Mouse (Mus musculus) 416B (cell line): Measurements from ENCODE around the gene Jak3.

Experiments
- DNase-seq: peaks from one replicate; pipeline ENCODE4 v3.0.0; 2011; ENCODE audit warnings: low read depth

The Jak3 gene

GRCm38 (mm10) chr8:71676020-71676741 lies at the start of gene Jak3:
TSS of gene Jak3 (plus strand) at chr8:71676296.
- DNase-seq, result peak; percentile 83

- DNase-seq, result no peak
Observed at GRCm38 (mm10) chr8:71626753-71627152, 49.3 kb upstream of the Jak3 start.

DNA sequence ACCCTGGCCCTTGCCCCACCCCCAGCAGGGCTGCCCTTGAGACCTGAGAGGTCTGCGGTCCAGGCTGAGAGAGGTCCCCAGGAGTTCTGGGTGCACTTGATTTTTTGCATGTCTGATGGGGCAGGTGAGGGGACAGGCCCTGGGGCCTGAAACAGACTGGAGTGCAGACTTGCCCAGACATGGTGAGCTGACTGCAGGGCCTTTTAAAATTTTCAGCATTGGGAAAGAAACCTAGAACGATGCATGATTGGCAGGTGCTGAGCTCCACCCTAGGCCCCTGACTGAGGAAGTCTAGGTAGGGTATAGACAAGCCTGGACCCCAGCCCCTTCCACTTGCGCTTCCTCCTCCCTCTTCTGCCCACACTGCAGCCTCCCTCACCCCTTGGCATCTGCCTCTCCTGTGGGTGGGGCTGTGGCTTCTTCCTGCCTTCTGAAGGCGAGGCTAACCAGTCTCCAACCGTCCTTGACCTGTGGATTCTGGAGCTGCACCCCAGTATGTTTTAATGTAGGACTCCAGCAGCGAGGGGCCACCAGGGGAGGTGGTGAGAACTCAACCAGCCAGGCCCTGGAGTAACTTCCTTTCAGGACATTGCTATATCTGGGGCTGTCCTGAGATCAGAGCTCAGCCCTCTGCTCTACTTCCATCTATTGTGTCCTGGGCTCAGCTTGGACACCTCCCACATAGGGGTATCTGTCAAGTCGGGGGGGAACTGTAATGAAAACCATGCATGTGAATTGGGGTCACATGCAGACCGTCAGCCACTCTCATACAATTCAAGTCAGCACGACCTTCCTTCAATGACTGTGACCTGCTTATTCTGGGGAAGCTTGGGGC lies 48.6 kb upstream of the Jak3 start:
- DNase-seq, result peak; percentile 68

DNA sequence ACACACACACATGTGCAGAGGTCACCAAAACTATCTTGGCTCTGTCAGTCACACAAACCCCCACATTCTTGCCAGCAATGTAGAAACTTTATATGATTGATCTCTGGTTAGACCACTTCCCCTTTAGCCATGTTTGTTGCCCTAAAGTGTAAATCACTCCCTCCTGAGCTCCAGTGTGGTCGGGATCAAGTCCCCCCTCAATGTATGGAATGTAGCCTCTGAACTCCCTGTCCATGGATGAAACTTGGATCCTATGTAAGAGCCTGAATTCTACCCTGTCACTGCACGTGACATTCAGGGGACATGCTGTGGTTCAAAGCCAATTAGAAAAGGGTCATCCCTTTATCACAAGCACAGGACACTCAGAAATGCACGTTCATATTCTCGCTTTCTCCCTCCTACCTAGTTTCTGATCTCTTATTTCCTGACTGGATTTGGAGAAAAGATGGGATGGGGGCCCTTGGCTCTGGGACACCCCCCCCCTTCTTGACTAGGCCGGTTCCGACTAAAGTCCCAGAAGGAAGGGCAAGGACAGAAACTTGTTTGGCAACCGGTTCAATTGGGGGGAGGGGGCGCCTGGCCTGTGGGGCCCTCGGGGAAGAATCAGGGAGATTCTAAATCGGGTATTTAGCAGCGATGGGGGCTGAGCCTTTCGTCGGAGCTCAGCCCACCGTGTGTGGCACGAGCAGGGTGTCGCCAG lies 47.5 kb upstream of the Jak3 start:
- peak; percentile 73 for DNase-seq

GRCm38 (mm10) chr8:71629096-71629697 lies 46.9 kb upstream of the Jak3 start:
- DNase-seq, result peak; percentile 96

- DNase-seq, result peak; percentile 94
Observed at GRCm38 (mm10) chr8:71629781-71630212, 46.3 kb upstream of the Jak3 start.

DNA sequence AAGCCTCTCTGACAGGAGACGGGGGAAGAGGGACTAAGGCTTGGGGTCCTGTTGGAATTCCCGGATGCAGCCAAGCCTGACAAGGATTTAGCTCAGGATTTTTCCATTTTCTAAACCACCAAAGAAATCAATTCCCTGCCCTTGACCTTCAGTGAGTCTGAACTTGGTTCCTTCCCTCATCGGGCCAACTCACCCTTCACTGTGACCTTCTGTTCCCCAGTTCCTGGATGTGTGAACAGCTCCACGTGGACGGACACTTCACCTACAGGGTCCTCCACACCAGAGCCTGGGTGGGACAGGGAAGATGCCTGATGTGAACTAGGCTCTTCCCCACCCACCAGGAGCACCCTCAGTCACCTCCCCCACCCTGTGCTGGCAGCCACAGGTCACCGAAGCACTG lies 45.3 kb upstream of the Jak3 start:
- no peak for DNase-seq

DNA sequence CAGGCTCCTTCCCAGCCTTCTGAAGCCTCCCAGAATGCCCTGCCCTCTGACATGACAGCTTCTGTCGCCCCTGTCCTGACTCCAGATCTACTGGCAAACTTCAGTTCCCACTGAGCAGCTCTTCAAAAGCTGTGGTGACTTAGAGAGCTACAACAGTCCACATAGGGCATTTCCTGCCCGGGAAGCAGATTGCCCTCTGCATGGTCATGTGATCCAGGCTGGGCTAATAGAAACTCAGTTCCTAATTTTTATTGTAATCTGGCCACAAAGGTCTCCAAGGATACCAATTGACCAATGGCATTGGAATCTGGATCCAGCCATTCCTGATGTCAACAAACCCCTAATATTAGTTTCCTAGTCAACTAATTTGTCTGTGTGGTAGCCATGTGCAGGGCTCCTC lies 44.2 kb upstream of the Jak3 start:
- peak; percentile 86 for DNase-seq

GRCm38 (mm10) chr8:71633164-71633563 lies 42.9 kb upstream of the Jak3 start:
- peak; percentile 82 for DNase-seq

DNA sequence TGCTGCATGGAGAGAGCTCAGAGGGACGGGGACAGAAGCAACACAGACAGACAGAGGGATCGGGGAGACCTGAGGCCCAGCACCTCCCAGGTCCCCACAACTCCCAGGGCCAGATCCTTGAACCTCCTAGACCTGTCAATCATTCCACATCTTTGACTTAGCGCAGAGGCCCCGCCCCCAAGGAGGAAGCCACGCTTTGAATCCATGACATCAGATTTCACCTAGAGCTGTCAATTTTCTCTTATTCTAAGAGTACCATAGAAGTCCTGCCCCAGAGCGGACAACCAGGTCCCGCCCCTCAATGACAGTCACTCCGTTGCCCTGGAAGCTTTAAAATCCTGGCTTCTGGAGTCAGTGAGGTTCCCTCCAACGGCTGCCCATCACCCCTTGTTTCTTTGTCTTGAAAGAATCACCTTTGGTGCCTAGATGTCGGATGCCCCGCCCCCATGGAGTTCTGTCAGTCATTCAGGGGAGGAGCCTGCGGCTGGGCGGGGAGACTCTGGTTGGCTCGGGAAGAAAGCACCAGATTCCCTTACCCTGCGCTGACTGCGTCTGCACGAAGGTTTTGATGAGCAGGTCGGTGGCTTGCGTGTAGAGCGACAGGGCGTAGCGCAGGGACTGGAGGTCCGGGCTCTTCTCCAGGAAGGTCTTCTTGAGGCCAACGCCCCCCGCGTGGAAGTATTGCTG lies 42.0 kb upstream of the Jak3 start:
- peak; percentile 89 for DNase-seq

GRCm38 (mm10) chr8:71637149-71638095 lies 38.7 kb upstream of the Jak3 start:
- DNase-seq, result peak; percentile 14

GRCm38 (mm10) chr8:71638321-71638720 lies 37.8 kb upstream of the Jak3 start:
- DNase-seq, result no peak

DNA sequence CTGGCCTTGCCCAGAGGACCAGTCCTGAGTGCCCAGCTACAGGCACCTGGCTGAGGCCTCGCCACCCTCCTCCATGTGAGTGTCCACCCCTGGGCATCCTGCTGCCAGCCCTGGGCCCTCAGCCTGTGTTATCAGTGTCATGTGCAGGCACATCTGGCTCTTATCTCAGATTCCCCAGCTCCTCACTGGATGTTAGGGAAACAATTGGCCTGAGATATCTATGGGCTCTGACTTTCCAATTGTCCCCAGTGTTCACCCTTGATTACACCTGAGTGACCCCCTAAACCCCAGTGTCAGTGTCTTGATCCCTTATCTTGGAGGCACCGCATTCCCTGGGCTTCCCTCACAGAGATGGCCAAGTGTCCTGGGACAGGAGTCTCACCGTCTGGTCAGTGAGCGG lies 36.8 kb upstream of the Jak3 start:
- no peak for DNase-seq

DNA sequence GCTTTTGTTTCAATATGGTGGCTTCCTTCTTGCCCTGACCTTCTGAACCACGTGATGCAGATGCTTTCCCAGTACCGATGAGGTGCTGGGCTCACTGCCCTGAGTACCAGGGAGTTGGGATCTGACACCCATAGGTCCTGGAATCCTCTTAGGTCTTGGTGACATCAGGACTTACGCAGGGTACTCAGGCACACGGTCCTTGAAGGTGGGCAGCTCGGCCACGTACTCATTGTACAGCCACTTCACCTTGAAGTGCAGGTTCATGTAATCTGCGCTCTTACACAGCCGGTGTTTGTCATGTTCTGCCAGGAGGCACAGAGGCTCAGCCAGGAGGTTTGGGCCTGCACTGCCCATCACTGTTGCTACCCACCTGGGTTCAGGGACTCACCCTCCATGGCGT lies 30.6 kb upstream of the Jak3 start:
- DNase-seq, result no peak

DNA sequence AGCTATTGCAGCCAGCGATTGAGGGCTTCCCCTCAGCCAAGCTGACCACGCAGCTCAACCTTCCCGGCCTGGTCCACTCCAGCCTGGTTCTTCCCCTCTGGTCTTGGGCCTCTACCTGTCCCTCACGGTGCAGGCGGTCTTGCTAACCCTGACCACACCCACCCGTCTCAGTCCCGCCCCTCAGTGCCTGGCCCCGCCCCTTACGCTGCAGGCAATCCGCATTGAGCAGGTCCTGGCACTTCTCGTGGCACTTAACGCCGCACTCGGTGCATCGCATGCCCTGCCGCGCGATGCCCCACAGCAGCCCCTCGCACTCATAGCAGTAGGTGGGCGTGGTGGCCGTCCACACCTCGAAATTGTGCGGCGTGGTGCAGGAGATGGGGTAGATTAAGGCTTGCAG lies 21.5 kb upstream of the Jak3 start:
- no peak for DNase-seq

DNA sequence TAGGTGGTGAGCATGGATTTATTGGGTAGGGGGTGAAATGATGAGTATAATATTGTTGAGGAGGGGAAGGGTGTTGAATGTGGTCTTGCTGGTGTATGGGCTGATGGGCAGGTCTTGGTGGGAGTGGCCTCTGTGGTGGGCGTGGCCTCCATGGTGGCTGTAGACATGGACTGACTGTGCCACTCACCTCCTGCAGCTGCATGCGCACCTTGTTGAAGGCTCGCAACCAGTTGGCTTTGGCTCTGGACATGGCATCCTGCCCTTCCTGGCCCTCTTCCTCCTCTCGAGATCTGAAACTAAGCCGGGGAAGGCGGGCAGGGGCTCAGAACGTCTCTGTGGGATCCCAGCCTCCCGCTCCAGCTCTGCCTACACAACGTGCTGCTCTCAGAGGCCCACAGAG lies 18.3 kb upstream of the Jak3 start:
- DNase-seq, result no peak

DNA sequence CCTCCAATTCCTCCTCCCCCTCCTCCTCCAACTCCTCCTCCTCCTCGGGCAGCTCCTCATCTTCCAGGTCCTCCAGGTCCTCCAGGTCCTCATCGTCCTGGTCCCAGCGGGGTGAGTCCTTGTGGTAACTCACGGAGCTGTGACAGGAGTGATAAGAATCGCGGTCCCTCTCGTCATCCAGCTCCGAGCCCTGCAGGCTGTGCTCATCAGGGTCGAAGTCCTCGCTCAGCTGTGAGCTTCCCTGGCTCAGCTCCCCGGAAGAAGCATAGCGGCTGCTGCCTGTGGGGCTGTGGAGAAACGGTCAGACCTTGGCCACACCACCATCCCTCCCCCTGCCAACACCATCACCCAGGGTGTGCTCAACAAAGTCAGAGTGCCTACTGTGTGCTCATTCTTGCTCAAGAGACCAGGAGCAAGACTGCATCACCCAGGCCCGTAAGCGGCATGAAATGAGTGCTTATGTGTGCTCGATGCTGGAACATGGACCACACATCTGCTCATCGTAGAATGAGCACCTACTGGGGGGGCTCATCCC lies 17.5 kb upstream of the Jak3 start:
- DNase-seq, result no peak

DNA sequence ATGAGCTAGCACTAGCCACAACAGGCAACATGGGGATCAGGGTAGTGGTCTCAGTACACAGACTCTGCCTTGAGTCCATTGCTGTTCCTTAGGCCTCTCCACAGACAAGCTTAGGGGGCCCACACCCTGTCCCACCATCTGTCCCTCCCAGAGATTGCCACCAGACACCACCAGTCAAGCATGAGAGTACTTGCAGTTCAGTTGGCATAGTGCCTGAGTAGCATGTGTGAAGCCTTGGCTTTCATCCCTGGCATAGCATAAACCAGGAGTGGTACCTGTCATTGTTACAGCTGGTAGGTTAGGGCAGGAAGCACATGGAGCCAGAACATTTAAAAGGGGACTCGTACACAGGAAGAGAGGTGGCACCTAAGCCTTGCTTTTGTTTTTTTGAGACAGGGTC lies 16.3 kb upstream of the Jak3 start:
- no peak for DNase-seq

DNA sequence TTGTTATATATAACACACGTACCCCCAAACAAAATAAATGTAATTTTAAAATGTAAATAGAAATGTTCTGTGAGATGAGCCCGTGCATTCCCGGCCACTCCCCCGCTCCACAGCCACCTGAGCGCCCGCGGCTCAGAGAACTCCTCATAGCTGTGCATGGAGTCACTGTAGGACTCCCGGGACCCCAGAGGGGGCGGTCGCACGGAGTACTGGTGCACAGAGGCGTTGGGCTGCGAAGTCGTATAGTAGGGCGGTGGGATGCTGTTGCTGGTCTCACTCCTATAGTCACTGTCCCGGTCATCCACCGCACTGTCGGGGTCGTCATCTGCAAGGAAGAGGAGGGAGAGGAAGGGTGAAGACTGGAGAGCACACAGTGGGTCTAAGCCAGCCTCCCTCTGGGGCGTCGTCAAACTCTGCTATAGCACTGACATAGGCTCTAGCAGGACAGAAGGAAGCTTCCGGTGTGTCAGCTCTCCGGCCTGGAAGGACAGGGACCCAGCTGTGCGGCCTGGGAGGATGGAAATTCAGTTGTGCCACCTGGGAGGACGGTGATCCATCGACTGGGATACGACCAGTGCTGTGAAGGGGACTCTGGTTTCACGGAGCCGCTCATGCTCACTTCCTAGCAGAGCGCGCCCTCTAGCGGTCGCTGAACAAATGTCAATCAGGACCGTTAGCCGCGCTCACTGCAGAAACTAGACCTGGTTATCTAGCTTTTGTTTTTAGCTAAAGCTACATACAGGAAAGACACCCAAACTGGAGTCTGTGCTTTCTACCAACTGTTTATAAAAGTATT lies 15.6 kb upstream of the Jak3 start:
- DNase-seq, result peak; percentile 85
